Mouse (Mus musculus): ENCODE results near the gene P4hb.

GRCm38 (mm10) chr11:120535804-120536203 is 37.2 kb downstream of the P4hb start:
- TF ChIP-seq CTCF (IDR thresholded peaks at IDR 0.05; ENCODE audit: extremely low read depth, insufficient read length, insufficient replicate concordance, low read depth, low read length) (no peak), POLR2A (IDR thresholded peaks at IDR 0.05; ENCODE audit: low read depth, low read length) (no peak)
